Mouse (Mus musculus): ENCODE results near the gene Mbtd1. TPM values are rescaled to one million over a fixed set of nuclear protein-coding genes. Genes with fewer than 3 reads are reported as not detected.

Mbtd1 gene
- polyA plus RNA-seq (2015; fragmentation: Nextera tagmentation; extraction: Ambion mirVana), result 22.6 and 24.7 TPM in 2 replicates

DNA sequence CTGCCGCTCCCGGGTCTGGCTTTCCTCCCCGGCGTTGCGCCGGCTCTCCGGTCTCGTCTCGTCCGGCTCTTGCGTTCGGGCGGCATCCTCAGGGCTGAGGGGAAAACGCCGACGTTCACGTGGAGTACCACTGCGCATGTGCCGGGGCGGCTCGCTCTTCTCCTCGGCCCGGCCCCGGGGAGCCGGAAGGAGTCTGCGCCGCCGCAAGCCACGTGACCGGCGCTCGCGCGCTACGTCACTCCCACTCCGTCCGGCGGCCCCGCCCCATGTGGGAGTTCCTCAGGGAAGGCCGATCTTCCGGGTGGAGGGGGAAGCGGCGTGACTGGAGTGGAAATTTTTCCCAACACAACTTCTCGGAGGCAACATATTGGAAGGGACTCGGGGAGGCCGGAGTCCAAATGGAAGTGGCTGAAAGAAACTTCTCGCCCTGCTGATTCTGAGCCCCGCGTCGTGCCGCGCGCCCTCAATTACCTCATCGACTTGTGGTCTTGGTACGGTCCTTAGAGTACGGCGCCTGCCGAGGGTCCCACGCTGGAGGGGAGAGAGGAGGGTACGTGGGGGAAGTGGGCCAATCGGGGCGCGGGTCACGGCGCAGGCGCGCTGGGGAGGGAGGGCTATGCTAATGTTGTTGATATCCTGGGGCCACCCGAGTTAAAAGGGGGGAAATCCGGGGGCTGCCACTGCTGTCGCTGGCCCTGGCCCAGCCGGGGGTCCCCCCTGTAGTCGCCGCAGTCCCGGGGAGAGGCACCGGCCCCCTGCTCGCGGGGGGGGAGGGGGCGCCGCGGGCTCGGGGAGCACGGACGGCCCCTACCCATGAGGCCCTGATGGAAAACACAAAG is at the start of gene Mbtd1, which contains the start of gene Utp18:
Gene Mbtd1, plus strand, starts transcription at position 281 of the 839 bp plus-strand sequence.
Gene Utp18, minus strand, starts transcription at position 195 of the 839 bp plus-strand sequence.
- Histone ChIP-seq H3K36me3 (ENCODE audit: control insufficient read depth, insufficient read depth, low read length) (peaks cover 2% of the 10 kb centered on the region; the same call in 1 of the 2 replicates), H3K9me3 (ENCODE audit: control insufficient read depth, low read length) (no peaks in the 10 kb centered on the region), H3K4me1 (replicated peaks; ENCODE audit: control insufficient read depth, insufficient read depth, low read length) (peaks cover 17% of the 10 kb centered on the region), H3K4me2 (ENCODE audit: low read depth, low read length) (peak within 1 kb of the TSS; percentile 83), H3K9ac (ENCODE audit: low read length) (peak within 1 kb of the TSS; percentile 99), H3K27me3 (ENCODE audit: control insufficient read depth, insufficient read depth, low read depth, low read length) (no peaks in the 10 kb centered on the region), H3K27ac (ENCODE audit: low read length) (peak within 1 kb of the TSS; percentile 97), H3K4me3 (ENCODE audit: low read length) (peak within 1 kb of the TSS; percentile 99)
- ATAC-seq (ENCODE audit: low read depth), result peak; percentile 98
- under 1% methylated on average over 66 of the region's 83 CpGs for WGBS

DNA sequence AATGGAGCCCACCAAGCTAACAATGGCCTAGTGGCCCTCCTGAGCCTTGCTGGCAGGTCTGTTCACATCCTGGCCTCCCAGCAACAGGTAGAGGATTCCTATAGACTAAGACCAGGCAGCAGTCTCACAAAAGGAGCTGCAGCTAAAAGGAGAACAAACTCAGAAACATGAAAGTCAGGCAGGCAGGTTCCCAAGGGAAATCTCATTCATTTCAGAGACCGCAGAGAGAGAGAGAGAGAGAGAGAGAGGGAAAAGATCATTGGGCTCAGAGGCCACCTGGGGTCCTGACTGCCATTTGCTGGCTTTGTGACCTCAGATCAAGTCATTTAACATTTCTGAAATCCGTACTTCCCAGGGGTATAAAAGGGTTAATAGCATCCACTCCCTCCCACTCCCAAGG is 38.3 kb upstream of the Mbtd1 start:
- Histone ChIP-seq H3K4me1 (replicated peaks; ENCODE audit: control insufficient read depth, insufficient read depth, low read length) (no peaks in the 10 kb centered on the region), H3K4me3 (ENCODE audit: low read length) (no peak overlapping the region), H3K27me3 (ENCODE audit: control insufficient read depth, insufficient read depth, low read depth, low read length) (no peaks in the 10 kb centered on the region), H3K9ac (ENCODE audit: low read length) (no peak overlapping the region), H3K9me3 (ENCODE audit: control insufficient read depth, low read length) (no peaks in the 10 kb centered on the region), H3K27ac (ENCODE audit: low read length) (no peak overlapping the region), H3K4me2 (ENCODE audit: low read depth, low read length) (no peak overlapping the region), H3K36me3 (ENCODE audit: control insufficient read depth, insufficient read depth, low read length) (no peaks in the 10 kb centered on the region)
- WGBS, result 40% methylated on average over 2 of the region's 2 CpGs
- no peak for ATAC-seq (ENCODE audit: low read depth)

DNA sequence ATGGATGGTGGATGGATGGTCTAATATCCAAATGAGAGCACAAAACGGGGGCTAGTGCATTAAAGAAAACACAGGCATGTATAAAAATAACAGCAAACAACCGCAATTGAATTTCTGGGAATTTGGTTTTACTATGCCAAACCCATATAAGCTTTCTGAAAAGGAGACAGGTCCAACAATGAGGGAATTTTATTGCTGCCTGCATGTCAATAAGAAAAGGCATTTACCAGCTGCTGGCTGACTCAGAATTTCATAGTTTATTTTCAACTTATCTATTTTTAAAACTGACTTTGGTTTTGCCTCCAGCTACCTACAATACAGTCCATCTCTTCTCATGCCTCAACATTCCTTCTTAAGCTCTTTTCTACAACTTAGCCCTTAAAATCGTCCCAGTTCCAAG is 33.1 kb upstream of the Mbtd1 start:
- Histone ChIP-seq H3K4me2 (ENCODE audit: low read depth, low read length) (no peak overlapping the region), H3K4me3 (ENCODE audit: low read length) (no peak overlapping the region), H3K27ac (ENCODE audit: low read length) (no peak overlapping the region), H3K27me3 (ENCODE audit: control insufficient read depth, insufficient read depth, low read depth, low read length) (no peaks in the 10 kb centered on the region), H3K9me3 (ENCODE audit: control insufficient read depth, low read length) (no peaks in the 10 kb centered on the region), H3K36me3 (ENCODE audit: control insufficient read depth, insufficient read depth, low read length) (no peaks in the 10 kb centered on the region), H3K9ac (ENCODE audit: low read length) (no peak overlapping the region), H3K4me1 (replicated peaks; ENCODE audit: control insufficient read depth, insufficient read depth, low read length) (no peaks in the 10 kb centered on the region)
- no peak for ATAC-seq (ENCODE audit: low read depth)
- 81% methylated on average over 3 of the region's 3 CpGs for WGBS

DNA sequence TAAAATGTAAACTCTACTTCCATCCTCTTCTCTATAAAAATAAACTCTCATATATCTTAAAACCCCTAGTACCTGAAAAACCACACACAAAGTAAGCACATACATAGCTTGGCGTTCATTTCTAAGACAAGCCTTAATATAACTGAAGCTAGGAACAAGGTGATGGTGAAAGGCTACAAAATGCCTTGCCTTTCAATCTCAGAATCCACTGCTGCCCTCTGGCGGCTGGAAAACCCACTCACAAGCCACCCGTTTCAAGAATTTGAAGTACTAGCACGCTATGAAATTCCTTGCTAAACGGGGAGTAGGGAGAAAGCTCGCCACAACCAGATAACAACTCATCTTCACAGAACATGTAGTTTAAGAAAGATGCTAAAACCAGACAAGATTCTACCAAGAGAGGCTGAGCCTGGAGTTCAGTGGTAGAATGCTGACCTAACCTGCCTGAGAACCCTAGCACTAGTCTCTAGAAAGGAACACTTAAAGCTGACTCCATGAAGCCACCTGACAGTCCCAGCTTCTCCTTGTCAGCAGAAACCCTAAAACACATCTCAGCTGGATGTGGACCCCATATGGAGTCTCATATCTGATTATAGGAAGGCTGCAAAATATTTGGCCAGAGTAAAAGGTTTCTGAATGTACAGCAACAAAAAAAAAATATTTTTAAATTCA is 29.2 kb upstream of the Mbtd1 start:
- H3K9ac ChIP-seq (ENCODE audit: low read length), result no peak overlapping the region
- ATAC-seq (ENCODE audit: low read depth), result no peak
- H3K4me1 ChIP-seq (replicated peaks; ENCODE audit: control insufficient read depth, insufficient read depth, low read length), result no peaks in the 10 kb centered on the region
- H3K36me3 ChIP-seq (ENCODE audit: control insufficient read depth, insufficient read depth, low read length), result peaks cover 2% of the 10 kb centered on the region; the same call in 1 of the 2 replicates
- H3K4me2 ChIP-seq (ENCODE audit: low read depth, low read length), result no peak overlapping the region
- no peaks in the 10 kb centered on the region for H3K9me3 ChIP-seq (ENCODE audit: control insufficient read depth, low read length)
- no peaks in the 10 kb centered on the region for H3K27me3 ChIP-seq (ENCODE audit: control insufficient read depth, insufficient read depth, low read depth, low read length)
- 3% methylated on average over 6 of the region's 6 CpGs for WGBS
- no peak overlapping the region for H3K4me3 ChIP-seq (ENCODE audit: low read length)
- H3K27ac ChIP-seq (ENCODE audit: low read length), result no peak overlapping the region

DNA sequence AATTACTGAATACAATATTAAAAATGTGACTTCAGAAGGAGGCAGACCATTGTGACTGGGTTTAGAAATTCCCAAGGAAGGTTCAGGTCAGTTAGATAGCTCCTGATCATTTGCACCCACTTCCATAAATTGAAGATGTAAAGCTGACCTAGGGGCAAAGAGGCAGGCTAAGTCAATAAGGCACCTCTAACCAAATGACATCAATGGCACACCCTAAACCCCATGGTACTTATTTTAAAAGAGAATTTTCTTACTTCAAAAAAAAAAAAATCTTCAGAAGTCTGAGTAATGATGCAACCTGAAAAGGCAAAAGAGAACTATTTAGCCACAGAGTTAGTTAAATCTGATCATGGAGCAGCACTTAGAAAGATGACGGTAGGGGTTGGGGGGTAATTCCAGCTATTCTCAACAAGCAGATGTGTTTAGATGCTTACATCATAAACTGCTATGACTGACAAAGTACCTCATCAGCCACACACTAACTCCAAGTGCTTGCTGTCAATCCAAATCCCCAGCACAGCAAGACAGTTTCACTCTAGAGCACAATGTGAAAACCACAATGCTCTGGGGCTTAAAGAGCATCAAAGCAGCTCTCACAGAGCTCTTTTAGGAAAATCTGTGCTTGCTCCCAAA is 25.0 kb upstream of the Mbtd1 start:
- Histone ChIP-seq H3K27ac (ENCODE audit: low read length) (no peak overlapping the region), H3K4me1 (replicated peaks; ENCODE audit: control insufficient read depth, insufficient read depth, low read length) (no peaks in the 10 kb centered on the region), H3K9ac (ENCODE audit: low read length) (no peak overlapping the region), H3K4me2 (ENCODE audit: low read depth, low read length) (no peak overlapping the region), H3K9me3 (ENCODE audit: control insufficient read depth, low read length) (no peaks in the 10 kb centered on the region), H3K4me3 (ENCODE audit: low read length) (no peak overlapping the region), H3K36me3 (ENCODE audit: control insufficient read depth, insufficient read depth, low read length) (peaks cover 5% of the 10 kb centered on the region), H3K27me3 (ENCODE audit: control insufficient read depth, insufficient read depth, low read depth, low read length) (no peaks in the 10 kb centered on the region)
- WGBS, result 78% methylated on average over 1 of the region's 1 CpGs
- no peak for ATAC-seq (ENCODE audit: low read depth)

DNA sequence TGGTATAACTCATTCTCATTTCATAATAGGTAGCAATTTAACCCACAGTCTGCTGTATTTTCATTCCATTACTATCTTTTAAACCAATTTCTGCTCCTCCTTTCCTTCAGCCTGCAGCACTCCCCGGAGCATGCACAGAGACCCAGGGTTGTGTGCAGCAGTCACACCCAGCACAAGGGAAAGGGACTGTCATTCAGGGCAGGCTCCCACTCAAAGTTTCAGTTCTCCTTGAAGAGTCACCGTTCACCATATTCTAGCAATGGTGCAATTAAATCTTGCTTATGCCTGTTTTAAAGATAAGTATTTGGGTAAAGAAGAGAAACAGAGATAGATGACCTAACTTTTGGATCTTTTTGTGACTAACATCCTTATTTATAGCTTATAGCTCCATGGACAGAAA is 24.5 kb upstream of the Mbtd1 start:
- no peaks in the 10 kb centered on the region for H3K9me3 ChIP-seq (ENCODE audit: control insufficient read depth, low read length)
- no peak overlapping the region for H3K4me2 ChIP-seq (ENCODE audit: low read depth, low read length)
- ATAC-seq (ENCODE audit: low read depth), result no peak
- no peaks in the 10 kb centered on the region for H3K4me1 ChIP-seq (replicated peaks; ENCODE audit: control insufficient read depth, insufficient read depth, low read length)
- H3K27ac ChIP-seq (ENCODE audit: low read length), result no peak overlapping the region
- H3K27me3 ChIP-seq (ENCODE audit: control insufficient read depth, insufficient read depth, low read depth, low read length), result no peaks in the 10 kb centered on the region
- H3K4me3 ChIP-seq (ENCODE audit: low read length), result no peak overlapping the region
- peaks cover 8% of the 10 kb centered on the region for H3K36me3 ChIP-seq (ENCODE audit: control insufficient read depth, insufficient read depth, low read length)
- 92% methylated on average over 2 of the region's 2 CpGs for WGBS
- H3K9ac ChIP-seq (ENCODE audit: low read length), result no peak overlapping the region

DNA sequence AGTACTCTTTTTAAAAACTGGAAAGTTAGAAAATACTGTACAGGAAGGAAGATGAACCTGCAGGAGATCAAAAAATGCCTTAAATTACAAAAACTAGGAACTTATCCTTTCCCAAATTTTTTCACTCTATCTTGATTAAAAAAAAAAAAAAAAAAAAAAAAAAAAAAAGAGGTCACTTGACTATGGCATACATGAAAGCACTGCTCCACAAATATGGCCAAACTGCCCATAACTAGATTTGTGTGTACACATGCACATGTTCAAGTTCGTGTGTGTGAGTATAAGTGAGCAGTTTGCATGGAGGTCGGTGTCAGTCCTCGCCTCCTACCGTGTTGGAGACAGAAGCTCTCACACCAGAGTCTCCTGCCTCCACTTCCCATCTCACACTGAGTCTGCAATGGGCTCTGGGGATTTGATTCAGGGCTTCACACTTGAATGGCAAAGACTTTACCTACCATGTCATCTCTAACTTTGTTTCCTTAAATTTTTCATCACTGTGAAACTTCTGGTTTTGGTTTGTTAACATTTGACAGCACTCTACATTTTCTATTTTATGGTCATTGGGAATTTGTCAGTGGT is 23.5 kb upstream of the Mbtd1 start:
- ATAC-seq (ENCODE audit: low read depth), result no peak
- H3K36me3 ChIP-seq (ENCODE audit: control insufficient read depth, insufficient read depth, low read length), result peaks cover 17% of the 10 kb centered on the region
- no peaks in the 10 kb centered on the region for H3K9me3 ChIP-seq (ENCODE audit: control insufficient read depth, low read length)
- no peak overlapping the region for H3K4me3 ChIP-seq (ENCODE audit: low read length)
- no peaks in the 10 kb centered on the region for H3K4me1 ChIP-seq (replicated peaks; ENCODE audit: control insufficient read depth, insufficient read depth, low read length)
- H3K27ac ChIP-seq (ENCODE audit: low read length), result no peak overlapping the region
- H3K4me2 ChIP-seq (ENCODE audit: low read depth, low read length), result no peak overlapping the region
- WGBS, result 94% methylated on average over 4 of the region's 4 CpGs
- H3K27me3 ChIP-seq (ENCODE audit: control insufficient read depth, insufficient read depth, low read depth, low read length), result no peaks in the 10 kb centered on the region
- no peak overlapping the region for H3K9ac ChIP-seq (ENCODE audit: low read length)

DNA sequence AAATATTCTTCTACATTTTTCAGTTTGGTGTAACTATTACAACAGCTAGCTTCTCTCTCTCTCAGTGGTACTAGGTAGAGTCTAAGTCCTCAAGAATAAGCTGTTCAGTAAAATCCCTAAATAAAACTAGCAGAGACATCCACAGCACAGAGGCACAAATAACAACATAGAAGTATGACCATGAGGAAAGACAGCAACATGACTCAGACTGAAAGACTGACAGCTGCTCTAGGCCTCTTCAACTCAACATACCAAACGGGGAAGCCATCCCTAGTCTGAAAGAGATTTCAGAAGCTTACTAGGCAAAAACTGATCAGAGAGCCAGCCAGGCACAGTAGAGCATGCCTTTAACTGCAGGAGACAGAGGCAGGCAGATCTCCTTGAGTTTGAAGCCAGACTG is 23.0 kb upstream of the Mbtd1 start:
- Histone ChIP-seq H3K27me3 (ENCODE audit: control insufficient read depth, insufficient read depth, low read depth, low read length) (no peaks in the 10 kb centered on the region), H3K9me3 (ENCODE audit: control insufficient read depth, low read length) (no peaks in the 10 kb centered on the region), H3K9ac (ENCODE audit: low read length) (no peak overlapping the region), H3K4me2 (ENCODE audit: low read depth, low read length) (no peak overlapping the region), H3K36me3 (ENCODE audit: control insufficient read depth, insufficient read depth, low read length) (peaks cover 20% of the 10 kb centered on the region), H3K27ac (ENCODE audit: low read length) (no peak overlapping the region), H3K4me1 (replicated peaks; ENCODE audit: control insufficient read depth, insufficient read depth, low read length) (no peaks in the 10 kb centered on the region), H3K4me3 (ENCODE audit: low read length) (no peak overlapping the region)
- no peak for ATAC-seq (ENCODE audit: low read depth)
- 78% methylated on average over 1 of the region's 1 CpGs for WGBS

DNA sequence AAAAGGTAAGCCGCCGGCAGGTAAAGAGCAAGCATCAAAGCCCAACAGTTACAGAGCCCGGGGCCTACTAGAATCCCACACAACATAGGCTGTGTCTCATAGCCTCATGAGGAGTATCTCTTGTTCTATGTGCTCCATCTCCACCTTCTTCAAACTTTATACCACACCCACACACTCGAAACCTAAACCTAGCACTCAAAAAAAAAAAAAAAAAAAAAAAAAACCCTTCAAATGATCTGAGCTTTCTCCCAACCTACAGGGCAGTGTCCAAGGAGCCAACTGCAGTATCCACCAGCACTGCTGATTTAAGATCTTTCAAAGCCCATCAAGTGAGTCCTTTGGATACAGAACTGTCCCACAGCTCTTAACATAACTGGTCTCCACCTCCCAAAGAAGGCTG is 1.6 kb upstream of the Mbtd1 start:
- no peak for ATAC-seq (ENCODE audit: low read depth)
- peak overlapping the region; percentile 83 for H3K4me2 ChIP-seq (ENCODE audit: low read depth, low read length)
- 75% methylated on average over 4 of the region's 4 CpGs for WGBS
- H3K4me3 ChIP-seq (ENCODE audit: low read length), result peak overlapping the region; percentile 99
- H3K9me3 ChIP-seq (ENCODE audit: control insufficient read depth, low read length), result no peaks in the 10 kb centered on the region
- peaks cover 17% of the 10 kb centered on the region for H3K4me1 ChIP-seq (replicated peaks; ENCODE audit: control insufficient read depth, insufficient read depth, low read length)
- H3K9ac ChIP-seq (ENCODE audit: low read length), result peak overlapping the region; percentile 99; the same call in 1 of the 2 replicates
- peaks cover 3% of the 10 kb centered on the region for H3K36me3 ChIP-seq (ENCODE audit: control insufficient read depth, insufficient read depth, low read length)
- H3K27ac ChIP-seq (ENCODE audit: low read length), result no peak overlapping the region
- H3K27me3 ChIP-seq (ENCODE audit: control insufficient read depth, insufficient read depth, low read depth, low read length), result no peaks in the 10 kb centered on the region

Measured in lung, embryonic 16.5 days (tissue).